Mouse (Mus musculus) urinary bladder, adult 18-20 months (tissue): ENCODE results near the gene Tmem212.

Experiments used
- DNase-seq, 2 experiments: peaks; one replicate each; pipeline ENCODE4 v3.0.0; 2022; ENCODE audit warnings: low spot score in 2 of 2, mixed read lengths in 2 of 2

The Tmem212 gene

DNA sequence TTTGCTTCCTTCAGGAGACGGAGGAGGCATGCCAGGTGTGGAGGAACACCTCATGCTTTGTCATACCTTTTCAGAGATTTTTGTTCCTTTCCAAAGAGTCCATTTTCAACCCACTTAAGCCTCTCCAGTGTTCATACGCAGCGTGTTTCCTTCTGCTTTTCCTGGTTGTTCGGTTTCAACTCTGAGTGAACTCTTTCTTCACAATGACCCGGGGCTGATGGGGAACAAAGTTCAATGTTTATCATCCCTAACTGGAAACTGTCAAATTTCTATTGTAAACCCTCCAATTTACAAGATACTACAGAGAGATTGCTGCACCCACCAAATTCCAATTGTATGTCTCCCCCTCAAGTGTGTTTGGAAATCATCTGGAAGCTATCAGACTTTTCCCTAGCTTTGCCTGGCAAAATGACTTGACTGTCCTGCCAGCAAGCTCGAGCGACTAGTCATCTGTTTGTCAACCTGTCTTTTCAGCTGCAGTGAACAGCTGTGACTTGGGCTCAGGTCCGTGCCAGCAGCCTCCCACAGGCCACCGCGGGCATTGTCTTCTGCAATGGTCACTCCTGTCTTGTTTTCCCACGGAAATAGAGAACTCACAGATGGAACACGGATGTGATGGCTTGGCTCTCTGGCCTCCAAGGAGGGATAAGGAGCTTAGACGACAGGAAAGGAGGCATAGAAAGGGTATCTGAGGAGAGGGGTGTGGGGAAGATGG is 3.0 kb upstream of the Tmem212 start:
- DNase-seq = peak; percentile 28 to 47

DNA sequence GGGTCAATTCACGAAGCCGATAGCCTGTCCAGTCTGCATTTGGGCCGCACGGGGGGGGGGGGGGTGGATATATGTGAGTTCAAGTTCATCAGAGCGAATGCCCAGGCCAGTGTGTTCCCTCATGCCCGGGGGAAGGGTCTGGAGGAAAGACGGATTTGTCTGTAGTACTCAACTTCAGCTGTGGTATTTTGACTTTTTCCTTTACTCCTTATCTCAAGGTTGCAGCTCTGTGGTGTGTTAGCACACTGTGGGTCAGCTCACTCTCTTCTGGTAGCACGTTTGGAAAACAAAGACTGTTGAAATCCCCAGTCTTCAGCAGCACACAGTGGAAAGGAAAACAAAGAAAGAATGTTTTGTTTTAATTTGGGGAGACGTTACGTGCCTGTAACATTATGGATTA is 2.0 kb upstream of the Tmem212 start:
- DNase-seq = no peak

DNA sequence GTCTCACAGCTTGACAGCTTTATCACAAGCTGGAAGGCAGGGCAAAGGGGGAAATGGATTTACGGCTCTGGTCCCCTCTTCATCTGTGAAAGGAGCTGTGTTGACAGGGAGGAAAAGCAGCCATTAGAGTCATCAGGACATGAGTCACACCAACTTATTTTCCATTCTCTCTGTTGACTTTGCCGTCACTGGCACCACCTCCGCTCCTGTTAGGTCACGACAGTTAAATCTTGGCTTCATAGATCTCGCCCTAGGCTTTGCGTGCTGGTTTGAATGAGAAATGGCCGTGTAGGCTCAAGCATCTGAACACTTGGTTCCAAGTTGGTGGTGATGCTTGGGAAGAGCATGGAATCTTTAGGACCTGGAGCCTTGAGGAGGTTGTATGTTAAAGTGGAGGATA is 9.6 kb downstream of the Tmem212 start:
- no peak for DNase-seq

DNA sequence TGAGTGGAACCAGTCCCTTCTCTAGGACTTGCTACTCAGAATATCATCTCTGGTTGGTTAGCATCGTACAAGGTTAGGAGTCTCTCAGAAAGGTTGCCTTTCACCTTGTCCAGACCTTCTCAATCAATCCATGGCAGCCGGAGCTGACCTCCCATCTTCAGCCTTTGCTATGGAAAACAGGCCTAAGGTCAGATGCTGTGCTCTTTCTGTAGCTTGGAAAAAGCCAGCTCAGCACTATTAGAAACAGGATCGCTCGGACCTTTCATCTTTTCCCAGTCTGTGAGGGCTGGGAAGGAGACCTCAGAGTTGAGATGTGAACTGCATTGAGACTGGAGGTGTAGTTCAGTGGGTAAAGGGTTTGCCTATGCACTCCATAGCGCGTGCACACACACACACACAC is 10.6 kb downstream of the Tmem212 start:
- no peak for DNase-seq

DNA sequence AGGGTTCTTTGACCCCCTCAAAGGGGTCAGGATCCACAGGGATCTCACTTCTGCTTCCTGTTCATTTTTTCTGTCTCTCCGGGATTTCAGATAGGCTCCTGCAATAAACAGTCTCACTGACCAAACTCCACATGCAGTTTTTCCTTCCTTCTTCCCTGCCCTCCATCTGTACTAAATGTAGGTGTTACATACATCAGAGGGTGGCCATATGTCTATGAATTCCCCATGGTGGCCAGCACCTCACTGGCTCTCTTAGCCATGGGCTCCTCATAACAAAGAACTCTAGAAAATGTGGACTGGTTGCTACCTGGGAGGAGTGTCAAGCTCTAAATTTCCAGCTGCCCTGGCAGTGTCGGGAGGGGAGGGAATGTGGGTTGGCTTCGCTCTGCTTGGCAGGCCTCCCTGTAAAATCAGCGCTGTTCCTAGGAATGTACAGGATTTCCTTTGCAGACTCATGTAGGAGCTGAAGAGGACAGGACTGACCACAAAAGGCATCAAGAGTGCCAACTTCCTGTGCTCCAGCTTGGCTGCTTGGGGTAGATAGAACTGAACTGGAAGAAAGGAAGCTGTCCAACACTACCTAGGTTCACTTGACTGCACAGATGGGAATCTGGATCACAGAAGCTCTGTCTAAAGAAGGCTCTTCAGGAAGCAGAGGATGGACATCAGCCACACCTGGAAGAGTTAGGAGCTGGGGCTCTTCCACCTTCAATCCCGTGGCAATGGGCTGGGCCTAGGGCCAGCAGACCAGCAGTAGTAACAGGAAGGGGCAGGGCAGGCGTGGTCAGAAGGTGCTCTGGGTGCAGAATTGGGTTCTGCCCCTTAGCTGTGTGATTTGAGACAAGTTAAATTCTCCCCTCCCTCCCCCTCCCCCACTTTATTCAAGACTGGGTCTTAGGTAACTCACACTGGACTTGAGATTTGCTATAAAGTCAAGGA is 14.0 kb downstream of the Tmem212 start:
- DNase-seq = no peak

DNA sequence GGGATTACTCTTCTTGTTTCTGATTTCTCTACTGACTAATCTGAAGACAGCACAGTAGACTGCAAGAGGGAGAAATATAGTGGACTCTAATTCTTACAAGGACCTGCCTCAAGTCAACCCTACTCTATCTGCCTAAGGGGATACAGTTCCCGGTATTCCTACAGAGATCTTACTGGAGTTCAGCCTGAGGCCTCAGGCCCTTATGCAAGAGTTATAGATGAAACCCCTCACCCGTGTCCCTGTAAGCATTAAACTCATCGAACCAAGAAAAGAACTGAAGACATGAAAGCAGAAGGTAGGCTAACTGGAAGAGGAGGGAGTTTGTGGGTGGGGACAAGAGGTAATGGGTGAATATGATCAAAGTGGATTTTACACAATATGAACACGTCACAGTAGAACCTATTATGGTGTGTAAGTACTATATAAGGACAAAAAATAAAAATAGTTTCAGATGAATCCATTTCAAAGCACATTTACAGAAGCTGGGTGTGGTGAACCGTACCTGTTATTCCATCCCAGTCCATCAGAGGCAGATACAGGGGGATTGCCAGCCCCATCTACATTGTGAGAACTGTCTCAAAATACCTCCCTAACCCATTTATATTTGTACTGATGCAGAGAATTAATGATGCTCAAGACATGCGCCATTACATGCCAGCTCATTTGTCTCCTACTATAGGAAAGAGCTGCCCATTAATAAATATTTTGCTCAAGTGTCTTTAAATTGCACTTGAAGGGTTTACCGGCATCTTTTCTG is 17.1 kb downstream of the Tmem212 start:
- DNase-seq = no peak

DNA sequence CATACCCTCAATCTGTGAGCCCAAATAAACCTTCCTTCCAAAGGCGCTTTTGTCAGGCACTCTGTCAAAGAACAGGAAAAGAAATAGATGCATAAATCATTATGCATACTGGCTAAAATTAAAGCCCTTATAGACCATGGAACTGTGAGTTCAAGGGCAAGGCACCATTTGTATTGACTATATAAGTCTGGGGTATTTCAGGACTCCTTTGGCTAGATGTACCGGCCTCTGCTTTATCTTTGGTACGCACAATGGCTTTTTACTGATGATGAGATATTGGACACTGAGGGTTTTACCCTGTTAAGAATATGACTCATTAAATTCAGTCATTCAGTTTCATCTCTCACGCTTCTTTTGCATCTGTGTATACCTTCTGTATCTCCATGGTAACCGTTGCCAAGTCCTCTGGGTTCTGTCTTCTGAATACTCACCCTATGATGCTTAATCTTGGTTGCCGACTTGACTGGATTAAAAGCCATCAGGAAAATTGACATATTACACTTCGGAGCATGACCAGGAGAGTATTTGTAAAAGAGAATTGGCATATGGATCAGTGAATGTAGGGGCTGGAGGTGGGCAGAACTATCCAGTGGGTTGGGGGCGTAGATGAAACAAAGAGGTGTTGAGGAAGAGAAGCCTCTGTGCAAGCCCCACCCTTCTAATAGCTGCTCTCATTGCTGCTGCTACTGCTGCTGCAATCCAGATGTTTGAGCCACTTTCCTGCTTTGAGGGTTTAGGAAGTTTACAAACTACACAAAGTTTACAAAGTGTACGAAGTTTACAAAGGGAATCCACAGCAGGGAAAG is 22.7 kb downstream of the Tmem212 start:
- no peak for DNase-seq

DNA sequence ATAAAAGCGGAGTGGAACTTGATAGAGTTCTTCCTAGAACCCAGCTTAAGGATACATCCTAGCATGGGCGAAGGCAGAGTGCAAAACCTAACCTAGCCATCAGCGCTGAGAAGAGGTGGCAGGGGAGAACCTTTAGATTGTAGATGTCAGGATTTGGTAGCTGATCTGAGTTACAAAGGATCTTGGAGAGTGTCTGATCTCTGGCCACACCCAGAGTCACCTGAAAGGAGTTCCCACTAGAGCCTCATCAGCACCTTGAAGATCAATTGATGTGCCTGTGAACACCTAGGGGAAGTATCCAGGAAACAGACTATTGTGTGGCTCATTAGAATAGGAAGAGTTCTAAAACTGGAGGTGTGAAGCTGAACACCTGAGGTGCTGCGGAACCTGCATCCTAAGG is 23.7 kb downstream of the Tmem212 start:
- no peak for DNase-seq

DNA sequence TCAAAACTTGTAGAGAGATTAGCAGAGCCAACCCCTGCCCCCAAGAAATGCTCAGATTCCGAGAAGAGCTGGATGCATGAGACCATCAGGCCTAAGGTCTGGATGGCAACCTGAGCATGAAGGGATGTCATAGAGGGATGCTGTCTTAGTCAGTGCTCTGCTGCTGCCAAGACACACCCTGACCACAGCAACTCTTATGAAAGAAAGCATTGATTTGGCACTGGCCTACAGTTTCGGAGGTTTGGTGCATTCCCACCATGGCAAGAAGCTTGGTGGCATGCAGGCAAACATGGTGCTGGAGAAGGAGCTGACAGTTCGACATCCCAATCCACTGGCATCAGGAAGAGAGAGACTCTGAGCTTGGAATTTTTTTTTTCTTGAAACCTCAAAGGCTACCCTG is 24.3 kb downstream of the Tmem212 start:
- no peak for DNase-seq

DNA sequence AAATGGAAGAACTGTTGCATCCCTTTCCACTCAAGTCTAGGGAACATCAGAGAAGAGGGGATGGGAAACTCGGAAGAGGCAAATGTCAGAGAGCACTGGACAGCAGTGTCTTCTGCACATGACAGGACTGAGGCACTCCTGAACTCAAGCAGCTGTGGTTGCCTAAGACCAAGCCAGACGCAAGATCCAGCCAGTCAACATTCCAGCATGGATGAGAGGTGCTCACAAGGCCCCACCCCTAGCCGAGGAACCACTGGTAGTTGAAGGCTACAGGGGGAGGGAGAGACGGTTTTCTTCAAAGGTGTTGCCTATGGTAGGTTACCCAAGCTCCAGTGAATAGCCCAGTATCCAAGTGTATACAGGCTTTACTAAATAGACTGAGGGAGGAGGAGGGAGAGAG is 24.8 kb downstream of the Tmem212 start:
- no peak for DNase-seq

DNA sequence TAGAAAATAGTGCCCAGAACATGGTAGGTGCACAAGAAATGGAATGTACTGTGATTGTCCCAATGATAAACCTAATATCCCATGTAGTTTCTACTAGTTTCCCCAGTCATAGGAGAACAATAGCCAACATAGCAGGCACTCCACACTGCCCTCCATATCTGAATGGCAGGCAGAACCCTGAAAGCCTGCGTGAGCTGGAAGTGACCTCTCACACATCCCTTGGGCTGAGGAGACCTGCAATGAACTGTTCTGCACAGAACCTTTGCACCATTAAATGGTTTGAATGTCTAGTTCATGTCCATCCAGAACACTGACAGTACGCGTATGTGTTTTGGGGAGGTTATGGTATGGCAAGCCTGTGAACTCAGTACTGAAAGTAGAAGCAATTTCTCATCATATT is 27.5 kb downstream of the Tmem212 start:
- no peak for DNase-seq

DNA sequence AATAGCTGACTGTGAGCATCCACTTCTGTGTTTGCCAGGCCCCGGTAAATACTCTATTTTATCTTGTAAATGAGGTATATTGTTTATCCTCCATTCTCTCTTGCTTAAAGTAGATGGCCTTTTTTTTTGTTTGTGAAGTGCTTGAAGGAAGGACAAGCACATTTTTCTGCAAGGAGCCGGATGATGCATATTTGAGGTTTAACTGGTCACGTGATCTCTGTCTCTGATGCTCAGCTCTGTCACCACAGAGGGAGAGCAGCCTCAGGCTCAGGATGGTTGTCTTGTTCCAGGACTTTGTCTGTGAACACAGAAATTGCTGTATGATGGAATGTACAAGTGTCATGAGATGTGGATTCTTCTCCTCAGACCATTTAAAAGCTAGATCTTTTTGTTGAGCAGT is 28.4 kb downstream of the Tmem212 start:
- no peak for DNase-seq

DNA sequence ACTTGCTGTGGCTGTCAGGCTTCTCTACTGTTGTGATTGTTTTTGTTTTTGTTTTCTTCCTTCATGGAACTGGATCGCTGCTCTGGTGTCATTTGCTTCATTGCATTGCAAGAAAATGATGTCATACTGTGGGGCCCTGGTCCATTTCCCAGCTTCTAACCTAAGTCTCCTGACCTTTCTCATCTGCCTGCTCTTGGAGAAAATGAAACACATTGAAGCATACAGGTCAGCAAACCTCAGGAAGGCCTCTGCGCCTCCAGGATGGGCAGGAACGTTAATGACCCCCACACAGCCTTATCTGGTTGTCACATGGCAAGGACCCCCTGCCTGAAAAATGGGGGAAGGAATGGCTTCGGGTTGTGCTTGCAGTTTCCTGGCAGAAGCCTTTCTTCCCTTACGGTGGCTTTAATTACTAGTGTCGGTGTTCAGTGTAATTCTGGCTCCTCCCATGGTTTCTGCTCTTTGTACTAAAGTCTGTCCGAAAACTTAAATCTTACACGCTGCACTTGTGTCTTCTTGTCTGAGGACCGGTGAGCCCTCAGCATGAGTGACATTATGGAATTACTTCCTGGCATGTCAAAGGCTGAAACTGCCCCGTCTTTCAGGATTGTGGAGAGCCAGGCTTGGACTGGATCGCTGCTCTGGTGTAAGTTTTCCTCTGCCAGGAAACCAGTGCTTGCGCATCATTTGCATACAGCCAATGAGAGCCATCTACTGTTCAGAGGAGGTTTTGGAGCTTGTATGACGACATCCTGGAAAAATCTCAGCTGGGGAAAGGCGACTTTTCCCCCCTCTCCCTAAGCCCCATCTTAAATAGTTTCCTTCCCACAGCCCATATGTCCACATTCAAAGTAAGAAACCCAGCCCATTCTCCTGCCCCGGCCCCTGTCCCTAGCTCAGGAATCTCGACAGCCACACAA is 33.1 kb downstream of the Tmem212 start:
- DNase-seq = peak; percentile 42 to 62

DNA sequence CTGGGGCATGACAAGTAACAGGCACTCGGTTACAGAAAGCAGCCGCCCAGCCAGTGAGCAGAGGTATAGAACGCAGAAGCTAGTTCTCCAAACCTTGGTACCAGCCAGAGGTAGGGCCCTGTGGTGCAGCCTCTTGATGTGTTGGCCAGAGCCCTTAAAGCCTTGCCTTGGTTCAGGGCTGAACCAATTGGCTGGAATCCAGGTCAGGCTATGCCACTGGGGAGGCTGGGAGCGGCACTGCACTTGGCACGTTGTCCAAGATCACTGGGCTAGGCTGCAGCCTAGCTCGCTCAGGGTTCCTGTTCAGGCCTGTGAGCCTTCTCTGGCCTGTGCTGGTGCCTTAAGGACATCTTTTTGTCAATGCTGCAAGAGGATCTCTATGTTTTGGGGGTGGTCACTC is 34.6 kb downstream of the Tmem212 start:
- DNase-seq = peak; percentile 54 to 74

DNA sequence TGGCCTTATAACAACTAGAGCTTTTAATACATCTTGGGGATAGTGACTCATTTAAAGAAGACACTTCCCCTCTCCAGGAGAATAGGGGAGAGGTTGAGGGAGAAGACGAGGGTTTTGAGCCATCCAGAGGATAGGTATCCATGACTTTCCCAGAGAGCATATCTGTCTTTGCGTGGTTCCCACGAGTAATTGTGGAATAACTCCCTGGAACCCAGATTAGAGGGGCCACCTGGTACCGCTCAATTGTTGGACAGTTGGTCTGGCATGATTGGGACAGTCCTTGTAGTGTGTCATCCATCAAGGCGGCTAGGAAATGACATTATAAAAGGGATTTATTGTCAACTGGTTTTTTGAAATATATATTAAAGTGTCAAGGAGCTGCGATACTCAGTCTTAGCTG is 35.1 kb downstream of the Tmem212 start:
- DNase-seq = no peak

DNA sequence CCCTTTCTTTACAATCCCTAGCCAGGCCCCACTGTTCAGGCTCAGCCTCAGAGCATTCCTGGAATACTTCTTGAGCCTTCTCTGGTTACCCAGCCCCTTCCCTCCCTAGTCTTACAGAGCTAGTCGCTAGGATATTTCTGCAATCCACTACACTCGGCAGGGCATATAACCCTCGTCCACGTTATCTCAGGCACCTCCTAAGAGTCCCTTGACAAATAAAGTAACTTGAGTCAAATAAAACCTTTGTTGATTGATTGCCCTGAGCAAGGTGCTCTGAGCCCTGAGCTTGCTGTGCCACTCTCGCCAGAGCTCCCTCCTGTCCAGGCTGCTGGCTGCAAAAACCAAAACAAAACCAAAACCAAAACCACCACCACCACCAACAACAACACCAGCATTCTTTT is 37.0 kb downstream of the Tmem212 start:
- peak; percentile 17 to 31 for DNase-seq

DNA sequence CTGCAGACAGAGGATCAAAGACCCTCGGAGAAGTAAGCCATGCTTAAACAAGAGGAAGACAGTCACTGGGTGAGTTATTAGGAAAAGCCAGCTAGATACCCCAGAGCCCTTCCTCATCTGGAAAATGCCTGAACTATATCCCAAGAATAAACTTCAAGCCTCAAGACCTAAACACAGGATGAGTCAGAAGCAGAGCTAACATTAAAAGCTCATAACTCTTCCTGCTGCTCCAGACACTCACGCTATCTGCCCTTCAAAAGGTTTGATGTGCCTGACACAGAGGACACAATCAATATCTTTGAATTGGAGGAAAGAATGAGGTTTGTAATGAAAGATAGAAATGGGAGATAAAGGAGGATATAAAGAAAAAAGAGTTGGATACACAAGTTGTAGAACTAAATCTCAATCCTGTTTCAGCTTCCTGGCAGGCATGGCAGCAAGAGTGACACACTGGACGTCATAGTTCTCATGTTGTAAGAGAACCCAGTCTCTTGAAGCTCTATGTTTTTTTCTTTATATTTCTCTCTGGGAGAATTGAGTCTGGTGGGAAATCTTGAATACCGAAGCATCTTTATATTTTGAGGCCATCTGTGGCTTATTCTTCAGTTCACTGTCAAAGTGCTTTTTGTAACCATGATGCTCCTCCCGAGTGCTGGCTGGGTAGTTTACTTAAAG is 37.6 kb downstream of the Tmem212 start:
- DNase-seq = no peak

DNA sequence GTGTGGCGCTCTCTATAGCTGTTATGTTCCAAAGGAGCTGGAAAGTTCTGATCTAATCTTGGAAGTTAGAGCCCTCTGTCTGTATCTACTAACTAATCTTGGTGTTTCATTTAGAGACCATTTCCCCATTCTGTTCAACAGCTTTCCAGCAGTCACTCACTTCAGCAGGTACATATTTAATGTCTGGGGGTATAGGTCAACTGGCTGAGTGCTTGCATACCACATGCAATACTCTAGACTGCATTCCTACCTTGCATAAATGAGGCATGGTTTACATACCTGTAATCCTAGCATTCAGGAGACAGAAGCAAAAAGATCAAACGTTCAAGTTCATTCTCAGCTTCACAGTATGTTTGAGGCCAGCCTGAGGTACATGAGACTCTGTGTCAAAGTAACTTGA is 39.9 kb downstream of the Tmem212 start:
- no peak for DNase-seq

DNA sequence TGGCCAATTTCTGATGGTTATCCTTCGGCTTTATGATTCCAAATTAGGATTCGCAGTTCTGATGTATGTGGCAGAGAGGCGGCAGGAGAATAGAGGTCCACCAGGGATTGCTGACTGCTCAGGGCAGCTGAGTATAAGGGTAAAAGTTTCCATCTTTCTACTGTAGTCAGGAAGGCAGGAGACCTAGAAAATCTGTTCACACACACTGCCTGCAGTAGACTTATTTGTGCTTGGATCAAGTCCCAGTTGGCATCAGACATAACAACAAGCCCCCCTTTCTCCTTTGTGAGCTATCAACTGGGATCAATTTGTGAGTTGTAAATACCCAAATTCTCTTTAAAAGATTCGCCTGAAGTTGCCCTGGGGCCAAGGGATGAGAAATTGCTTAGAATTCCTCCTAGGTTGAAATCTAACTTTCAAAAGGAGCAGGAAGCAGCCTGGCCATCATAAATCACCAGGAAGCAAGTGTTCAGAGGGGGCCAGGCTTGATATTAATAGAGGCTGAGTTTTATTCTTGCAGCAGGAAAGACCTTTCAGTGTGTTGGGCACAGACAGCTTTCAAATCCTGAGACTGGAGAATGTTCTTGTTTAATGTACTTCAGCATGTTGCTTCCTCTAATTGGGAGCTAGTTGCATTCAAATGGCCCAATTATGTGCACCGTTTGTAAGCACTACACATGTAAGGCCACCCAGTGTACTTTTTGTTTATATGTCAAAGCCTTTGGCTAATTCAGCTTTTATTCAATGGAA is 41.6 kb downstream of the Tmem212 start:
- no peak for DNase-seq
